ENCODE assay signal across 12 mouse cellular contexts in genomic region chr1:78081761-78082160, GRCm38 (mm10).
A peak's percentile ranks its signal among the peaks of the same experiment; 100 is the strongest.
DNase-seq lines count a peak whose midpoint lies in the region; ATAC-seq and TF ChIP-seq lines count a peak whose summit lies in the region.
"Had no signal": no experiment of that assay in that cellular context is flagged by ENCODE, and none has a peak within 500 bp of the region (broad histone marks: within the 10 kb centered on the region; RNA-seq: fewer than 3 reads in every experiment).

No protein-coding gene starts in this region.

- no peak for DNase-seq in hindbrain, embryonic 10.5 days (ENCODE audit: low spot score)
- no peak for DNase-seq in midbrain, postnatal 0 days (ENCODE audit: low spot score)
- peak; percentile 1 for DNase-seq in kidney, postnatal 14 days
- DNase-seq in retina, postnatal 1 day: no peak
- DNase-seq: adrenal gland, adult 2 months; cerebellum, adult 11 months; layer of hippocampus, adult 9-11 months had no signal

- no peak overlapping the region for H3K9ac ChIP-seq in hindbrain, embryonic 13.5 days
- H3K9ac ChIP-seq in midbrain, embryonic 13.5 days (replicated peaks): no peak overlapping the region
- H3K9ac ChIP-seq in midbrain, postnatal 0 days (replicated peaks; ENCODE audit: low read length, poor library complexity, severe bottlenecking): no peak overlapping the region
- no peak overlapping the region for H3K9ac ChIP-seq in neural tube, embryonic 13.5 days
- no peak overlapping the region for H3K9ac ChIP-seq in forebrain, embryonic 15.5 days (replicated peaks)

- TF ChIP-seq CTCF in midbrain, postnatal 0 days (IDR thresholded peaks at IDR 0.05): no peak

- no peak overlapping the region for H3K4me2 ChIP-seq in hindbrain, embryonic 13.5 days
- H3K4me2 ChIP-seq in midbrain, embryonic 13.5 days (replicated peaks): 0 out of 2 replicates have a peak overlapping the region, but pooled peaks have one; percentile 17
- H3K4me2 ChIP-seq in midbrain, postnatal 0 days (ENCODE audit: low read depth, low read length, poor library complexity, severe bottlenecking): no peak overlapping the region
- H3K4me2 ChIP-seq in neural tube, embryonic 13.5 days: peak overlapping the region; percentile 6; the same call in 1 of the 2 replicates
- H3K4me2 ChIP-seq in forebrain, embryonic 15.5 days (replicated peaks): no peak overlapping the region

- peaks cover 18% of the 10 kb centered on the region for H3K27me3 ChIP-seq in hindbrain, embryonic 10.5 days (ENCODE audit: insufficient read depth, poor library complexity, severe bottlenecking)
- 0 out of 2 replicates have a peak, but pooled peaks cover 4% of the 10 kb centered on the region for H3K27me3 ChIP-seq in hindbrain, embryonic 13.5 days
- peaks cover 18% of the 10 kb centered on the region; the same call in 1 of the 2 replicates for H3K27me3 ChIP-seq in midbrain, embryonic 13.5 days
- no peaks in the 10 kb centered on the region for H3K27me3 ChIP-seq in midbrain, postnatal 0 days (ENCODE audit: insufficient read depth, low read length)
- no peaks in the 10 kb centered on the region; the same call in 1 of the 2 replicates for H3K27me3 ChIP-seq in neural tube, embryonic 13.5 days
- H3K27me3 ChIP-seq in forebrain, embryonic 15.5 days: peaks cover 13% of the 10 kb centered on the region; the same call in 1 of the 2 replicates

- no peak for ATAC-seq in hindbrain, embryonic 13.5 days (ENCODE audit: low FRiP score)
- ATAC-seq in midbrain, embryonic 13.5 days: no peak
- ATAC-seq in midbrain, postnatal 0 days (ENCODE audit: low FRiP score): no peak
- ATAC-seq in neural tube, embryonic 13.5 days (ENCODE audit: low read depth): no peak
- no peak for ATAC-seq in forebrain, embryonic 15.5 days (replicated peaks)

- peaks cover 14% of the 10 kb centered on the region for H3K4me1 ChIP-seq in hindbrain, embryonic 10.5 days (replicated peaks)
- peaks cover 3% of the 10 kb centered on the region; the same call in 1 of the 2 replicates for H3K4me1 ChIP-seq in hindbrain, embryonic 13.5 days (replicated peaks)
- H3K4me1 ChIP-seq in midbrain, embryonic 13.5 days (replicated peaks): 0 out of 2 replicates have a peak, but pooled peaks cover 2% of the 10 kb centered on the region
- no peaks in the 10 kb centered on the region for H3K4me1 ChIP-seq in midbrain, postnatal 0 days (ENCODE audit: insufficient read depth, low read length)
- no peaks in the 10 kb centered on the region for H3K4me1 ChIP-seq in neural tube, embryonic 13.5 days (replicated peaks)
- no peaks in the 10 kb centered on the region for H3K4me1 ChIP-seq in forebrain, embryonic 15.5 days

- no peaks in the 10 kb centered on the region for H3K36me3 ChIP-seq in hindbrain, embryonic 10.5 days
- no peaks in the 10 kb centered on the region for H3K36me3 ChIP-seq in hindbrain, embryonic 13.5 days
- H3K36me3 ChIP-seq in midbrain, embryonic 13.5 days: no peaks in the 10 kb centered on the region
- no peaks in the 10 kb centered on the region for H3K36me3 ChIP-seq in midbrain, postnatal 0 days (ENCODE audit: insufficient read depth, low read length)
- H3K36me3 ChIP-seq in neural tube, embryonic 13.5 days: no peaks in the 10 kb centered on the region
- H3K36me3 ChIP-seq in forebrain, embryonic 15.5 days: no peaks in the 10 kb centered on the region

- no peaks in the 10 kb centered on the region for H3K9me3 ChIP-seq in hindbrain, embryonic 10.5 days
- H3K9me3 ChIP-seq in hindbrain, embryonic 13.5 days: no peaks in the 10 kb centered on the region
- H3K9me3 ChIP-seq in midbrain, embryonic 13.5 days: no peaks in the 10 kb centered on the region
- no peaks in the 10 kb centered on the region for H3K9me3 ChIP-seq in midbrain, postnatal 0 days (ENCODE audit: low read length)
- H3K9me3 ChIP-seq in neural tube, embryonic 13.5 days: no peaks in the 10 kb centered on the region
- no peaks in the 10 kb centered on the region for H3K9me3 ChIP-seq in forebrain, embryonic 15.5 days

- H3K4me3 ChIP-seq in hindbrain, embryonic 10.5 days: peak overlapping the region; percentile 10; the same call in 1 of the 2 replicates
- no peak overlapping the region for H3K4me3 ChIP-seq in hindbrain, embryonic 13.5 days
- H3K4me3 ChIP-seq in midbrain, embryonic 13.5 days (replicated peaks): no peak overlapping the region
- no peak overlapping the region for H3K4me3 ChIP-seq in midbrain, postnatal 0 days (ENCODE audit: low read depth, low read length)
- no peak overlapping the region for H3K4me3 ChIP-seq in neural tube, embryonic 13.5 days
- H3K4me3 ChIP-seq in forebrain, embryonic 15.5 days: no peak overlapping the region
- H3K4me3 ChIP-seq: erythroblast, embryonic 14.5 days had no signal

- 25% methylated on average over 18 of the region's 18 CpGs for WGBS in hindbrain, embryonic 10.5 days
- WGBS in hindbrain, embryonic 13.5 days: 41% methylated on average over 18 of the region's 18 CpGs
- WGBS in midbrain, embryonic 13.5 days: 32% methylated on average over 18 of the region's 18 CpGs
- 50% methylated on average over 18 of the region's 18 CpGs for WGBS in midbrain, postnatal 0 days
- 35% methylated on average over 18 of the region's 18 CpGs for WGBS in neural tube, embryonic 13.5 days
- 62% methylated on average over 18 of the region's 18 CpGs for WGBS in forebrain, embryonic 15.5 days

- no peak overlapping the region for H3K27ac ChIP-seq in hindbrain, embryonic 10.5 days
- H3K27ac ChIP-seq in hindbrain, embryonic 13.5 days: no peak overlapping the region
- no peak overlapping the region for H3K27ac ChIP-seq in midbrain, embryonic 13.5 days
- H3K27ac ChIP-seq in midbrain, postnatal 0 days (ENCODE audit: low read depth, low read length): no peak overlapping the region
- H3K27ac ChIP-seq in neural tube, embryonic 13.5 days (replicated peaks): no peak overlapping the region
- no peak overlapping the region for H3K27ac ChIP-seq in forebrain, embryonic 15.5 days (replicated peaks)

Comparison
In these comparisons a context has a peak if more than half of its experiments do, and no peak if none do; other contexts are left out.
1. H3K4me2 ChIP-seq: peak in midbrain, embryonic 13.5 days (single experiment) and neural tube, embryonic 13.5 days (single experiment); none in hindbrain, embryonic 13.5 days (single experiment), midbrain, postnatal 0 days (single experiment) and forebrain, embryonic 15.5 days (single experiment).